Mouse (Mus musculus) ES-E14 (cell line): ENCODE results near the gene Chadl. TPM values are rescaled to one million over a fixed set of nuclear protein-coding genes. Genes with fewer than 3 reads are reported as not detected.

ENCODE experiments used
- DNase-seq: peaks from one replicate; pipeline ENCODE4 v3.0.0-alpha.2; 2013; ENCODE audit warnings: low read depth, low spot score
- H3K27ac ChIP-seq: 2 replicates; pipeline ENCODE4 v1.5.1; 2012; ENCODE audit warnings: low read depth, mild to moderate bottlenecking, low read length, moderate library complexity, mixed read lengths; ENCODE audit not compliant: poor library complexity, insufficient read depth, severe bottlenecking
- H3K36me3 ChIP-seq: 2 replicates; pipeline ENCODE4 v1.6.1; 2012; ENCODE audit warnings: mild to moderate bottlenecking, low read length, moderate library complexity, mixed read lengths; ENCODE audit not compliant: control insufficient read depth, poor library complexity, insufficient read depth, severe bottlenecking
- H3K4me1 ChIP-seq, 2 experiments: fragments of 150-350 bp in 1 of 2; sonication (generic) in 1 of 2; 2 replicates each; pipeline ENCODE4 v1.6.1; 2012; ENCODE audit warnings: low read length in 2 of 2, mild to moderate bottlenecking in 1 of 2, mixed read lengths in 1 of 2; ENCODE audit not compliant: control insufficient read depth in 2 of 2, insufficient read depth in 2 of 2, poor library complexity in 1 of 2
- H3K4me3 ChIP-seq, 2 experiments: fragments of 150-350 bp in 1 of 2; sonication (generic) in 1 of 2; 2 replicates each; pipeline ENCODE4 v1.5.1; 2012; ENCODE audit warnings: low read length in 2 of 2, low read depth in 1 of 2, mild to moderate bottlenecking in 1 of 2, mixed read lengths in 1 of 2; ENCODE audit not compliant: insufficient read depth in 1 of 2, poor library complexity in 1 of 2, severe bottlenecking in 1 of 2
- H3K9ac ChIP-seq: 2 replicates; pipeline ENCODE4 v1.6.1; 2012; ENCODE audit warnings: low read depth, mild to moderate bottlenecking, low read length, mixed read lengths; ENCODE audit not compliant: poor library complexity, insufficient read depth, severe bottlenecking
- H3K9me3 ChIP-seq: fragments of 150-350 bp; sonication (generic); 2 replicates; pipeline ENCODE4 v1.6.1; 2012; ENCODE audit warnings: low read depth, mild to moderate bottlenecking, low read length; ENCODE audit not compliant: control insufficient read depth, insufficient read depth
- CHD2 ChIP-seq: IDR thresholded peaks from 2 replicates; pipeline ENCODE4 v1.6.1; 2014; ENCODE audit warnings: mild to moderate bottlenecking, low read depth, low read length, inconsistent platforms
- HCFC1 ChIP-seq: IDR thresholded peaks from 2 replicates; pipeline ENCODE4 v1.6.1; 2012; ENCODE audit warnings: low read length, inconsistent platforms, borderline replicate concordance; ENCODE audit not compliant: insufficient read depth
- MAFK ChIP-seq: IDR thresholded peaks from 2 replicates; pipeline ENCODE4 v1.6.1; 2014; ENCODE audit warnings: mild to moderate bottlenecking, low read depth, low read length, inconsistent platforms; ENCODE audit not compliant: insufficient read depth
- ZC3H11A ChIP-seq: IDR thresholded peaks from 2 replicates; pipeline ENCODE4 v1.6.1; 2012; ENCODE audit warnings: low read depth, mild to moderate bottlenecking, inconsistent platforms, low read length, borderline replicate concordance
- ZNF384 ChIP-seq: IDR thresholded peaks from 2 replicates; pipeline ENCODE4 v1.6.1; 2012; ENCODE audit warnings: low read depth, low read length, inconsistent platforms
- in situ Hi-C, 2 experiments: fragments of 600-800 bp; cut with MboI; formaldehyde crosslinking; loops; one replicate each; pipeline ENCODE4 v1.15.1; 2025; ENCODE audit warnings: low sequenced_read_pairs in 2 of 2, inconsistent platforms in 1 of 2; ENCODE audit not compliant: unreplicated experiment in 2 of 2
- total RNA-seq: library from RNA; depleted of rRNA; stranded (reverse); fragments of 300-350 nt; gene quantifications from 2 replicates; pipeline ENCODE4 v1.2.3, GENCODE M21; 2012

Chadl gene
- total RNA-seq, 1 experiment = 0.98 TPM

DNA sequence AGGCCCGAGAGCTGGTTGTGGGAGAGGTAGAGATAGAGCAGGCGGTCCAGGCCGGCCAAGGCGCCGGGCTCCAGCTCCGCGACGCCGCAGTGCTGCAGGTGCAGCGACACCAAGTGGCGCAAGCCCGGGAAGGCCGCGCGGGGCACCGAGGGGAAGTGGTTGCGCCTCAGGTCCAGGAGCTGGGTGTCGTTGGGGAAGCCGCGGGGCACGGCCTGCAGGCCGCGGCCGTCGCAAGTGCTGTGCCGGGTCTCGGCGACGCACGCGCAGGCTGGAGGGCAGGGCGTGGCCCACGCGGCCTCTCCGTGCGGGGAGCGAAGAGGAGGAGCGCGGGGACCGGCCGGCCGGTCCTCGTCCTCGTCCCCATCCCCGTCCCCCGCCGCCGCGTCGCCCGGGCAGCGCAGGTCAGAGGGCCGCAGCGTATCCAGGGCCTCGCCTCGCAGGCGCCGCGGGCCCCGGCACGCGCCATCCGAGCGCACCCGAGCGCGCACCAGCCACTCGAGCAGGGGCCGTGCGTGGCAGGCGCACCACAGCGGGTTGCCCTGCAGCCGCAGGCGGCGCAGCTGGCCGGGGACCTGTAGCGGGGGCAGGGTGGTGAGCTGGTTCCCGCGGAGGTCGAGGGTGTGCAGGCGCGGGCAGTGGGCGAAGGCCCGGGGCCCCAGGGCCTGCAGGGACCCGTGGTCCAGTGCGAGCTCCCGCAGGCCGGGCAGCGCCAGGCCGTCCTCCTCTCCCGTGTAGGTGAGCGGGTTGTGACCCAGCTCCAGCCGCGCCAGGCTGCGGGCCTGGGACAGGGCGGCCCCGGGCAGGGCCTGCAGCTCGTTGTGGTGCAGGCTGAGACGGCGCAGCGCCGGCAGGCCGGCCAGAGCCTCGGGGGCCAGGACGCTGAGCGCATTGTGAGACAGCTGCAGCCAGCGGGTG is 2.9 kb downstream of the Chadl start:
- Histone ChIP-seq H3K4me3 (peak overlapping the region; percentile 72 to 73), H3K9ac (peak overlapping the region; percentile 66), H3K9me3 (no peaks in the 10 kb centered on the region), H3K4me1 (peaks cover 0 to 6% of the 10 kb centered on the region in 2 experiments; a peak in 1 of 4 replicates), H3K36me3 (peaks cover 3% of the 10 kb centered on the region; the same call in 1 of the 2 replicates), H3K27ac (no peak overlapping the region)
- in situ Hi-C loops = no loop called here
- DNase-seq = peak; percentile 59
- TF ChIP-seq ZC3H11A = 0 out of 2 replicates have a peak, but pooled peaks have one; percentile 22
- no peak for TF ChIP-seq MAFK
- TF ChIP-seq ZNF384 = no peak
- 0 out of 2 replicates have a peak, but pooled peaks have one; percentile 33 for TF ChIP-seq HCFC1
- no peak for TF ChIP-seq CHD2

DNA sequence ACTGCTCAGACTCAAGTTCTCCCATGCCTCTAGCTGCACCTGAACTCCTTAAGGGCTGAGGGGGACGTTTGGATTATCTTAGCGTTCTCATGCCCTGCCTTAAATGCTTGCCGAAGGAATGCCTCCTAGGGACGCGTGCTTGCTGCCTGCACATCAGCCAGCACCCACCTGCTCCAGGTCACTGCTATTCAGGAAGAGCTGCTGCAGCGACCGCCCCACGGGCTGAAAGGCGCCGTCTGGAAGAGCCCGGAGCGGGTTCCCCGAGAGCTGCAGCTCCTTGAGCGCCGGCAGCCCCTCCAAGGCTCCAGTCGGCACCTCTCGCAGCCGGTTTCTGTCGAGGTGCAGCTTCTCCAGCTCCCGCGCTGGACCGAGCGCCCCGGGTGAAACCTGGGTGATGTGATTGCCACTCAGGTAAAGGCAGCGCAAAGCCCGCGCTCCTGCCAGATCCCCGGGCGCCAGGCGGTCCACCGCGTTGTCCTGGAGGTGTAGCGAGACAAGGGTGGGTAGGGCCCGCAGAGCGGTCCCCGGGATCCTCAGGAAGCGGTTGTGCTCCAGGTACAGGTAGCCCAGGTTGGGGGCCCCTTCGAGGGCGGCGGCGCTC is 3.6 kb downstream of the Chadl start:
- no peaks in the 10 kb centered on the region for H3K9me3 ChIP-seq
- H3K27ac ChIP-seq = no peak overlapping the region
- peak overlapping the region; percentile 66 for H3K9ac ChIP-seq
- H3K36me3 ChIP-seq = peaks cover 6% of the 10 kb centered on the region
- peaks cover 0 to 6% of the 10 kb centered on the region in 2 experiments; a peak in 1 of 4 replicates for H3K4me1 ChIP-seq
- in situ Hi-C loops = no loop called here
- peak overlapping the region; percentile 72 to 73 for H3K4me3 ChIP-seq
- TF ChIP-seq MAFK (no peak), ZNF384 (no peak), HCFC1 (no peak), ZC3H11A (no peak), CHD2 (no peak)
- peak; percentile 31 for DNase-seq

DNA sequence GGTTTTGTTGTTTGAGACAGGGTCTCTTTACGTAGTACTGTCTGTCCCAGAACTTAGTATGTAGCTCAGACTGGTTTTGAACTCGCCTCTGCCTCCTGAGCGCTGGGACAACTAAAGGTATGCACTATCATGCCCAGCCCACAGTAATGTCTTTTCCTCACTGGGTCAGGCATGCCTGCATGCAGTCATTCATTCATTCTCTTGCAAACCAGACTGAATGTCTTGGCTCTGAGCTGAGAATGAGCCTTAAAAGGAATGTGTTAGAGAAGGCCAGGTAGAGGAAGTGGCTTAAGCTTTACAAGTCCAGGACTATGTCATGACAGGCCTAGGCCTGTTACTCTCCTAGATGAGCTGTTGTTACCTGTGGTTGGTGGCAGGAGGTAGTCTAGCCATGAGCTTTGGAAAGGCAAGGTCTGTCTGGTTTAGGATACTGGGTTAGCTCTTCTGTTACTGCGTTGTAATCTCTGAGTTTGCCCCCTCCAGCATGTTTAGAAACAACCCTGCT is 16.7 kb downstream of the Chadl start:
- TF ChIP-seq CHD2 (no peak), HCFC1 (no peak), ZC3H11A (no peak), MAFK (no peak), ZNF384 (no peak)
- no peaks in the 10 kb centered on the region for H3K9me3 ChIP-seq
- H3K27ac ChIP-seq = no peak overlapping the region
- no peak for DNase-seq
- no peaks in the 10 kb centered on the region for H3K4me1 ChIP-seq
- no peak overlapping the region for H3K9ac ChIP-seq
- H3K4me3 ChIP-seq = no peak overlapping the region
- peaks cover 85% of the 10 kb centered on the region for H3K36me3 ChIP-seq
- in situ Hi-C loops = no loop called here

DNA sequence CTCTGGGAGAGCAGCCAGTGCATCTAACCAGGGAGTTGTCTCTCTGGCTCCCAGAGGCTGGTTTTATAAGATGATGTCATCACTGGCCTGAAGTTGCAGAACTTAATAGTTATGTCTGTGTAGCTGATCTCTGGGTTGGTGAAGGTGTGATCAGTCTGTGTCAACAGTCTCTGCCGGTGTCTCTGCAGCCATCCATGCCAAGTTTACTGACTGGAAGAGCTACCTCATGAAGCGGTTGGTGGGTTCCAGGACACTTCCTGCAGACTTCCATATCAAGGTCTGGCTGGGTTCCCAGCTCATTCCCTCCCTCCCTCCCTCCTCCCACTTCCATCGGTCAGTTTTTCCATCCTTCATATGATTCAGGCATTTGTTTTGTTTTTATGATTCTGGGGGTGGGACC is 20.4 kb downstream of the Chadl start:
- DNase-seq = no peak
- TF ChIP-seq ZNF384 (no peak), ZC3H11A (no peak), CHD2 (no peak), HCFC1 (no peak), MAFK (no peak)
- in situ Hi-C loops = no loop called here
- H3K4me3 ChIP-seq = no peak overlapping the region
- peaks cover 69% of the 10 kb centered on the region for H3K36me3 ChIP-seq
- H3K9me3 ChIP-seq = no peaks in the 10 kb centered on the region
- no peak overlapping the region for H3K27ac ChIP-seq
- no peaks in the 10 kb centered on the region for H3K4me1 ChIP-seq
- no peak overlapping the region for H3K9ac ChIP-seq
